Mouse (Mus musculus) mature B cell (primary cell): Measurements from ENCODE around the gene Hck.

Experiments used
- in situ Hi-C: fragments of 300-500 bp; cut with MboI; formaldehyde crosslinking; loops from 2 replicates; pipeline ENCODE4 v1.14.3; 2019

Gene Hck

GRCm38 (mm10) chr2:153108313-153109264 lies at the start of gene Hck:
Gene Hck (plus strand): TSS chr2:153108468.
- in situ Hi-C loops = no loop called here

GRCm38 (mm10) chr2:153060216-153060615 lies 48.1 kb upstream of the Hck start:
- in situ Hi-C loops = no loop called here

GRCm38 (mm10) chr2:153063394-153063793 lies 44.9 kb upstream of the Hck start:
- in situ Hi-C loops = no loop called here

GRCm38 (mm10) chr2:153064190-153064970 lies 43.9 kb upstream of the Hck start:
- in situ Hi-C loops = no loop called here

- in situ Hi-C loops = no loop called here
These were observed 42.3 kb upstream of the Hck start, which contains the start of gene Ccm2l for GRCm38 (mm10) chr2:153065747-153066508. Gene Ccm2l (plus strand): TSS chr2:153065955.

- in situ Hi-C loops = no loop called here
These were observed 41.3 kb upstream of the Hck start for GRCm38 (mm10) chr2:153066991-153067390.

GRCm38 (mm10) chr2:153070762-153071490 lies 37.3 kb upstream of the Hck start:
- in situ Hi-C loops = no loop called here

- in situ Hi-C loops = no loop called here
These were observed 36.6 kb upstream of the Hck start for GRCm38 (mm10) chr2:153071491-153072184.

- in situ Hi-C loops = no loop called here
These were observed 33.6 kb upstream of the Hck start for GRCm38 (mm10) chr2:153074651-153075050.

- in situ Hi-C loops = no loop called here
These were observed 32.3 kb upstream of the Hck start for GRCm38 (mm10) chr2:153075961-153076360.

GRCm38 (mm10) chr2:153080841-153081523 lies 27.3 kb upstream of the Hck start:
- in situ Hi-C loops = loop anchor here (10.0 kb wide), 1 partner anchor 64 kb away; no protein-coding TSS in a partner anchor

GRCm38 (mm10) chr2:153081866-153082265 lies 26.4 kb upstream of the Hck start:
- in situ Hi-C loops = loop anchor here (10.0 kb wide), 1 partner anchor 63 kb away; no protein-coding TSS in a partner anchor

- in situ Hi-C loops = loop anchor here (10.0 kb wide), 1 partner anchor 62 kb away; no protein-coding TSS in a partner anchor
These were observed 25.0 kb upstream of the Hck start for GRCm38 (mm10) chr2:153083275-153083674.

GRCm38 (mm10) chr2:153083824-153084223 lies 24.4 kb upstream of the Hck start:
- in situ Hi-C loops = loop anchor here (10.0 kb wide), 1 partner anchor 61 kb away; no protein-coding TSS in a partner anchor

- in situ Hi-C loops = loop anchor here (10.0 kb wide), 1 partner anchor 60 kb away; no protein-coding TSS in a partner anchor
These were observed 23.8 kb upstream of the Hck start for GRCm38 (mm10) chr2:153084261-153084976.

GRCm38 (mm10) chr2:153085556-153085955 lies 22.7 kb upstream of the Hck start:
- in situ Hi-C loops = loop anchor here (10.0 kb wide), 1 partner anchor 59 kb away; no protein-coding TSS in a partner anchor

GRCm38 (mm10) chr2:153086166-153086565 lies 22.1 kb upstream of the Hck start:
- in situ Hi-C loops = loop anchor here (10.0 kb wide), 1 partner anchor 59 kb away; no protein-coding TSS in a partner anchor

GRCm38 (mm10) chr2:153087091-153087490 lies 21.2 kb upstream of the Hck start:
- in situ Hi-C loops = loop anchor here (10.0 kb wide), 1 partner anchor 58 kb away; no protein-coding TSS in a partner anchor

- in situ Hi-C loops = loop anchor here (10.0 kb wide), 1 partner anchor 55 kb away; no protein-coding TSS in a partner anchor
These were observed 19.0 kb upstream of the Hck start for GRCm38 (mm10) chr2:153089316-153089715.
